Mouse (Mus musculus): Measurements from ENCODE around the gene Arhgap1. TPM values are rescaled to one million over a fixed set of nuclear protein-coding genes. Genes with fewer than 3 reads are reported as not detected.

Arhgap1 gene
- 54.7 TPM for polyA plus RNA-seq (2014; fragmentation: Illumina TruSeq; extraction: RNeasy Lipid Tissue Mini Kit (QIAGEN cat#74804); ENCODE audit: insufficient read depth, low read depth, low replicate concordance)

DNA sequence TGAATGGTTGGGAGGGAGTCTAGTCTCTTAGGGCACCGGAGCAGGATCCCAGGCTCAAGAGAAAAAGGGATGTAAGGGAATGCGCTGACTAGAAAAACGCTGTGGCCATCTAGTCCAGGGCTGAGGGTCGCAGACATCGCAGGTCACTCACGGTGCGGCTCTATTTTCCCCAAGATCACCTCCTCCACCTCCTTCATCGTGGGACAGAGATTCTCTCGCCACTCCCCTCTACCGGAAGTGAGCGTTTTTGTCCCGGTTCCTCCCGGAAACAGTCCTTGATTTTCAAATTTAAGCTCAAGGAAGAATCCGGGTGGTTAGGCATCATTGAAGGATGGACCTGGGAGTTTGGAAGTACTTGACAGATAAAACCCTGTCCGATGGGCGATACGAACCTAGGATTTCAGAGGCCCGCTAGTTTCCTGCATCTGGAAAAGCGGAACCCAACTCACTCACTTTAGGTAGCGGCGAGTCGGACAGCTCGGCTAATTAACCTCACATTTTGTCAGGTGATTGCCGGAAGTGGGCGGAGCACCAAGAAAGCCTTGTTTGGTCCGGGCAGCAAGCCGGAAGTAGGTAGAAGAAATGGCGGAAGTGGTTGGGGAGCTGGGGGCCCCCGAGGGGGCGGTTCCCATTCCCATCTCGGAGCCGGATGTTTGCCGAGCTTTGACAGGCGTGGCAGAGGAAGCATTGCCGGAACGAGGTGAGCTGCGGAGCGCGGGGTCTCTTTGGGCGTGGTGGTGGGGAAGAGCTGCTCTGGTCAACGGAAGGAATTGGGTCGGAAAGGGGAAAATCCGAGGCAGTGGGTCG lies at the start of gene Arhgap1, which contains the start of gene Zfp408:
Gene Arhgap1, plus strand, starts transcription at position 308 of the 807 bp plus-strand sequence.
Gene Zfp408, minus strand, starts transcription at position 239 of the 807 bp plus-strand sequence.

GRCm38 (mm10) chr2:91636229-91636628 lies 13.4 kb upstream of the Arhgap1 start, which contains the start of gene F2:
Gene F2 (minus strand): TSS chr2:91636414.

GRCm38 (mm10) chr2:91710272-91711234 lies 60.9 kb downstream of the Arhgap1 start, which contains the start of the genes Atg13 and Harbi1:
Gene Atg13 (minus strand): TSS chr2:91710576.
Gene Harbi1 (plus strand): TSS chr2:91710852.

Other genes with a start within 250 kb of the Arhgap1 start
- gene 1110051M20Rik, start 205.2 kb upstream of the Arhgap1 start, polyA plus RNA-seq (2014; fragmentation: Illumina TruSeq; extraction: RNeasy Lipid Tissue Mini Kit (QIAGEN cat#74804); ENCODE audit: insufficient read depth, low read depth, low replicate concordance): 26.7 TPM
- gene Lrp4, start 192.3 kb upstream of the Arhgap1 start, polyA plus RNA-seq (2014; fragmentation: Illumina TruSeq; extraction: RNeasy Lipid Tissue Mini Kit (QIAGEN cat#74804); ENCODE audit: insufficient read depth, low read depth, low replicate concordance): 13.9 TPM
- 7.9 TPM for gene Ckap5, start 123.1 kb upstream of the Arhgap1 start, polyA plus RNA-seq (2014; fragmentation: Illumina TruSeq; extraction: RNeasy Lipid Tissue Mini Kit (QIAGEN cat#74804); ENCODE audit: insufficient read depth, low read depth, low replicate concordance)
- gene F2, start 13.4 kb upstream of the Arhgap1 start, polyA plus RNA-seq (2014; fragmentation: Illumina TruSeq; extraction: RNeasy Lipid Tissue Mini Kit (QIAGEN cat#74804); ENCODE audit: insufficient read depth, low read depth, low replicate concordance): 0.19 TPM
- 3.3 TPM for gene Zfp408, start 69 bp upstream of the Arhgap1 start, polyA plus RNA-seq (2014; fragmentation: Illumina TruSeq; extraction: RNeasy Lipid Tissue Mini Kit (QIAGEN cat#74804); ENCODE audit: insufficient read depth, low read depth, low replicate concordance)
- gene Atg13, start 60.7 kb downstream of the Arhgap1 start, polyA plus RNA-seq (2014; fragmentation: Illumina TruSeq; extraction: RNeasy Lipid Tissue Mini Kit (QIAGEN cat#74804); ENCODE audit: insufficient read depth, low read depth, low replicate concordance): 18.3 TPM
- 5.2 TPM for gene Harbi1, start 61.0 kb downstream of the Arhgap1 start, polyA plus RNA-seq (2014; fragmentation: Illumina TruSeq; extraction: RNeasy Lipid Tissue Mini Kit (QIAGEN cat#74804); ENCODE audit: insufficient read depth, low read depth, low replicate concordance)
- 7.7 TPM for gene Ambra1, start 80.3 kb downstream of the Arhgap1 start, polyA plus RNA-seq (2014; fragmentation: Illumina TruSeq; extraction: RNeasy Lipid Tissue Mini Kit (QIAGEN cat#74804); ENCODE audit: insufficient read depth, low read depth, low replicate concordance)